Mouse (Mus musculus): ENCODE measurements around the gene Zfp872.

The Zfp872 gene

DNA sequence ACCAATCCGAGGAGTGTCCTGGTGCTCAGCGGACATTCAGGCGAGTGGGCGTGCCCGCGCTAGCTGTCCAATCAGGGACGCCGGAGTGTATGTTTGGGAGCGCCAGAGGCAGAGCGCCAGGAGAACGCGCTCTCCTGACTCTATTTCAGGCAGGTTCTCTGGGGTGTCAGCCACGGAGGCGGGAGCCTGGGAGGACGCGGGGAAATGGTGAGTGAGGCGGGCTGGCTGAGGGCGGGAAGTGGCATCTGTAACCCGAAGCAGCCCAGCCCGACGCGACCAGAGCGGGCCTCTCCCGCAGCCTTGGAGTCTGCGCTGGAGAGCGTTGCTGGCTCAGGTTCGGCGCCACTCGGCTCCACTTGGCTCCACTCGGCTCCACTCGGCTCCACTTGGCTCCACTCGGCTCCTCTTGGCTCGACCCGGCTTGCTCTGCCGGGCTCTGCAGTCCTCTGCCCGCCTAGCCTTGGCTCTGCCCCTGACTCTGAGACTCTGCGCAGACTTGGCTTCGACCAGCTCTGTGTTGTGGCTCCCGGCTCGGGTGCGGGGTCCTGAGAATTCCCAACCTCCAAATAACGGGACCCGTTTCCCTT lies at the start of gene Zfp872:
Gene Zfp872, plus strand, starts transcription at position 66 of the 587 bp plus-strand sequence.
- POLR2A ChIA-PET: interaction anchor here in 2 of 4 experiments (0.6 to 2.6 kb wide), 25 partner anchors 8 to 1220 kb away, joined by 3 to 13 read pairs (median 3); partner anchors contain the start of genes Pigyl (in 2 of the 2), Zfp599 (in 2 of the 2) and Zfp809 (in 1 of the 2)

DNA sequence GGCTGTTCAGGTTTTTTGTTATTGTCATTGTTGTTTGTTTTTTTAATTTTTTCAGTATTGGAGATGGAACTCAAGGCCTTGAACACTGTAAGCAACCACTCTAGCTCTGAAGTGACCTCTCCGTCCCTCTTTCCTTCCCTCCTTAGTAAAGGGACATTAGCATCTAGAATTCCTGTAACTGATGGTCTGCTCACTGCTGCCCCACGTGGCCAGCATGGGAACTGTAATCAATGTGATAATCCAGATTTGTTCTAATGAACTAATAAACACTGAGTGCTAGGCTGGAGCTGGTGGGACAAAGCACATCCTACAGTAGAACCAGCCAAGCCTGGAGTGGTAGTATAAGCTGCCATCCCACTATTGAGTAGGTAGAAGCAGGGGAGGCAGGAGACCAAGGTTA lies 49.4 kb upstream of the Zfp872 start:
- CTCF ChIA-PET: interaction anchor here in 3 of 4 experiments (0.5 to 2.1 kb wide), 4 partner anchors 14 to 20 kb away, joined by 4 to 14 read pairs (median 6); no protein-coding TSS in a partner anchor
- POLR2A ChIA-PET: interaction anchor here in 2 of 4 experiments (0.6 to 1.3 kb wide), 7 partner anchors 11 to 127 kb away, joined by 3 to 6 read pairs (median 5); no protein-coding TSS in a partner anchor

More for the DNA sequence above, at the start of gene Zfp872:
- CTCF ChIA-PET: interaction anchor here in 3 of 4 experiments (0.6 to 1.4 kb wide), 5 partner anchors 13 to 413 kb away, joined by 3 to 7 read pairs (median 4); no protein-coding TSS in a partner anchor

DNA sequence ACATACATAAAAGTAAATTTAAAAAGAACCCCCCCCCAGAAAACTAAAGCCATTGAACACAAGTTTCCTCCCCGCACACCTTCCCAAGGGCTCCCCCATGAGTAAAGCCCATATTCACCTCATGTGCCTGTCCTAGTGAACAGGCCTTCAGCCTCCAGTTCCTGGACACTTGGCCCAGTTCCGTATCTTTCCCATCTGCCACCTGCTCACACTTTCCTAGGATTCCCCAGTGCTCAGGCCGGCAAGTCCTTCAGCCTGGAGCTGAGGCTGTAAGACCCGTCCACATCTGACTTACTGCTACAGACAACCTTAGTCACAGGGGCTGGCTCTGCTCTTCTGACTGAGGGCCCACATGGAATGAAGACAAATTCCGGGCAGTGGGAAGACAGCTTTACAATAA lies 48.1 kb upstream of the Zfp872 start:
- ChIA-PET CTCF (no interaction called here), POLR2A (interaction anchor here in 1 of 4 experiments (0.8 kb wide), 1 partner anchor 141 kb away, joined by 3 read pairs; no protein-coding TSS in a partner anchor)

DNA sequence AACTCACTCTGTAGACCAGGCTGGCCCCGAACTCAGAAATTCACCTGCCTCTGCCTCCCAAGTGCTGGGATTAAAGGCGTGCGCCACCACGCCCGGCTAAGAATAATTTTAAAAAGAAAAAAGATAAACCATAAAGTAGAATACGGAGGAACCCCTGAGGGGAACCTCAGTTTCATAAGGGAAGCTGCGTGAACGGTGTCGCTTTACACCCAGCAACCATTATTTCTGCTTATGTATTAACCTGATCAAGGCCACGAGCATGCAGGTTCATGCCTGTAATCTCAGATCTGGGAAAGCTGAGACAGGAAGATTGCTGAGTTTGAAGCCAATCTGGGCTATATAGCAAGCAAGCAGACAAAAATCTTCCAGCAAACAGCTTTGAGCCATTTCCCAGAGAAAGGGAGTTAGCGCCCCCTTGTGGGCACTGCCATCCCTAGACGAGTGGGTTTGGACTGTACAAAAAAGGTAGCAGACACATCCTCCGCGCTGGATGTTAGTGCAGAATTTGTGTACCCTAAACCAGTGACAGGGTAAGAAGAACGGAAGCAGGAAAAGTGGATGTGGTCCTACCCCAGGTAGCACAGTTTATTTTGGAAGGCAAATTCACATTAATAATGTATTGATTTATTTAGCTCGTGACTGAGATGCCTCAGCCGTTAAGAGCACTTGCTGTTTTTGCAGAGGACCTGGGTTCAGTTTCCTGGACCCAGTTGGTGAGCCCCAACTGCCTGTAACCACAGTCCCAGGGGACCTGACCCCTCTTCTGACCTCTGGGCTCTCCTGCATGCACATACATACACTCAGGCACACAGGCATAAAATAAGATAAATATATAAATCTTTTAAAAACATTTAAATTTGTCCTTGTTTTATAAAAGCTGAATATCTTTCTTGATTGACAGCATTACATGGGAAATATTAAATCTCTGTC lies 44.5 kb upstream of the Zfp872 start:
- ChIA-PET CTCF (interaction anchor here (0.5 to 3.4 kb wide), 58 partner anchors 9 to 1742 kb away, joined by 3 to 29 read pairs (median 4); partner anchors contain the start of genes Pigyl (in 2 of the 4), Cnn1 (in 1 of the 4), Ecsit (in 1 of the 4) and Epor (in 1 of the 4)), POLR2A (interaction anchor here in 3 of 4 experiments (0.5 to 1.8 kb wide), 17 partner anchors 11 to 419 kb away, joined by 3 to 6 read pairs (median 3); partner anchors contain the start of gene Pigyl (in 1 of the 3))

DNA sequence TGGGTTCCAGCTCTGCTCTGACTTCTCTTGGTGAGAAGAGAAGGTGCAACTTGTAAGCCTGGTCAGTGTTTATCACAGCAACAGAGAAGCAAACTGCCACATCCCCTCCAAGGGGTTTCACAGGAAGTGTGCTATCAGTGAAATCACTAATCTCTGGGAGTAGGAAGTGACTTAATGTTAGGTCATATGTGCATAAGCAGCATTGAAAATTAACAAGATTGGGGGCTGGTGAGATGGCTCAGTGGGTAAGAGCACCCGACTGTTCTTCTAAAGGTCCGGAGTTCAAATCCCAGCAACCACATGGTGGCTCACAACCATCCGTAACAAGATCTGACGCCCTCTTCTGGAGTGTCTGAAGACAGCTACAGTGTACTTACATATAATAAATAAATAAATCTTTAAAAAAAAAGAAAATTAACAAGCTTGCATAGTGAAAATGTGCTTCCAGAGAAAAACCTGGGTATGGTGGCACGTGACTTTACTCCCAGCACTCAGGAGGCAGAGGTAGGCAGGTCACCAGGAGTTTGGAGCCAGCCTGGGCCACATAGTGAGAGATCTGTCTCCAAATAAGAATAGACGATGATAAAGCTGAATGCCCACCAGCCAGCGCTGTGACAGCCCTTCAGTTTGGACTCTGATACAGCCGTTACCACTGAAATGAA lies 43.5 kb upstream of the Zfp872 start:
- CTCF ChIA-PET: interaction anchor here (0.6 to 3.4 kb wide), 18 partner anchors 11 to 1743 kb away, joined by 3 to 29 read pairs (median 5); partner anchors contain the start of genes Ecsit (in 1 of the 4) and Pigyl (in 1 of the 4)
- POLR2A ChIA-PET: interaction anchor here in 3 of 4 experiments (0.6 to 1.8 kb wide), 10 partner anchors 12 to 420 kb away, joined by 3 to 12 read pairs (median 4); partner anchors contain the start of gene Pigyl (in 1 of the 3)

DNA sequence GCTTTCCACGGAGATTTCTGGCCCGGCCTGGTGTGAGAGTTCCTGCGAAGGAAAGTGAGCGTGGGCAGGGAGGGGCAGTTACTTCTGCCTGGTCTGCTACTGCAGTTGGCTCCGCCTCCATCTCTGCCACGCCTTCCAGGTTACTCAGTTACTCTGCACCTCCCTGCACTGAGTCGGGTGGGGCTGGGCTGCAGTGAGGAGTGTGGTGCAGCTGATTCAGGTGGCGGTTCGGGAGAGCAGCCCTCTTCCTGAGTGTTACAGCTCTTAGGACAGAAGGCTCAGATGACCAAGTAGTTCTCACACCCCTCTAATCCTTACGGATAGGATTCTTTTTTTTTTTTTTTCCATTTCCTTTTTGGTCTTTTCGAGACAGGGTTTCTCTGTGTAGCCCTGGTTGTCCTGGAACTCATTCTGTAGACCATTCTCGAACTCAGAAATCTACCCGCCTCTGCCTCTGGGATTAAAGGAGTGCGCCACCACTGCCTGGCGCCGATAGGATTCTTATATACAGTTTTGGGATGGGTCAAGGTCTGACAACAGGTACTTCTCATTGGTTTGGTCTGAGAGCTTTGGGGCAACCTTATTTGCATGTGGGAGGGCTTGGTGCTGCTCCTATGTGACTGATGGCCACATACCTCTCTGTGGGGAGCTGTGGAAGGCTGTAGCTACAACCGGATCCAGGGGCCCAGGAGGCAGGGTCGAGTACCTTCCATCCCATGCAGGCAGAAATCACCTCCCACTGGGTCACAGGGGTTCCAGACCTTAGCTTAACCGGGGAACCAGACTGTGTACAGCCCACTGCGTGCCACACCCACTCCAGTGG lies 38.3 kb upstream of the Zfp872 start:
- ChIA-PET CTCF (interaction anchor here (0.6 to 2.4 kb wide), 15 partner anchors 16 to 515 kb away, joined by 3 to 7 read pairs (median 4); partner anchors contain the start of gene Gm49318 (in 1 of the 4)), POLR2A (interaction anchor here in 3 of 4 experiments (0.5 to 2.6 kb wide), 36 partner anchors 9 to 360 kb away, joined by 3 to 15 read pairs (median 4); partner anchors contain the start of genes Ecsit (in 2 of the 3), Elavl3 (in 2 of the 3), Gm49318 (in 2 of the 3) and 9530077C05Rik (in 1 of the 3))

DNA sequence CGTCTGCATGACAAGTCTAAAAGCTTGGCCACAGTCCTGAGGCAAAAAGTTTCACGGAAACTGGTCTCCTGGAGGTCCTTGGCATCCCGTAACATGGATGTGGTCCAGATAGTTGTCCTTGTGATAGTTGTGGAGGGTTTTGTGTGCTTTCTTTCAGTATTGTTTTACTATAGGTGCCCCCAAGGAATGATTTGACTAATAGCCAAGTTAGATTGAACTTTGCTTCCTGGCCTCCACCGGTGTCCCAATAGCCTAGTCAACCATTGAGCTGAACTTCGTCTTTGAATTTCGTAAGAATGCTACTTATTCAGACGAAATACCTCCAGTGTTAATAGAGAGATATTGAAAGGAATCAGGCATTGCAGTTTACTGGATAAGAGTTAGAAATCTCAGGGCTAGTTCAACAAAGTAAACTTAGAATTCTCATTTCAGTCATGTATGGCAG lies 37.6 kb upstream of the Zfp872 start:
- CTCF ChIA-PET: interaction anchor here (0.6 to 2.4 kb wide), 11 partner anchors 16 to 258 kb away, joined by 3 to 7 read pairs (median 4); partner anchors contain the start of gene Gm49318 (in 1 of the 4)
- POLR2A ChIA-PET: interaction anchor here in 3 of 4 experiments (0.5 to 2.6 kb wide), 29 partner anchors 9 to 360 kb away, joined by 3 to 15 read pairs (median 4); partner anchors contain the start of genes Ecsit (in 2 of the 3), Gm49318 (in 2 of the 3), 9530077C05Rik (in 1 of the 3) and Elavl3 (in 1 of the 3)

DNA sequence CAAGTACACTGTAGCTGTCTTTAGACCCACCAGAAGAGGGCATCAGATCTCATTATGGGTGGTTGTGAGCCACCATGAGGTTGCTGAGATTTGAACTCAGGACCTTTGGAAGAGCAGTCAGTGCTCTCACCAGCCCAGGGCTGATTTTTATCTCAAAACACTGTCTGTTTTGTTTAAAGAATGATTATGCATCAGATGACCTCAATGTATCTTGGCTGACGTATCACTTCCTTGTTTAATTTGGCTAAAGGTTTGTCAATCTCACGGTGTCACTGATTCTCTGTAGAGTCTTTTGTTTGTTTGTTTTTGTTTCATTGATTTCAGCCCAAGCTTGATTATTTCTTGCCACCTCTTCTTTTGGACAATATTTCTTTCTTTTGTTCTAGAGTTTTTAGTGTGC lies 36.9 kb upstream of the Zfp872 start:
- POLR2A ChIA-PET: interaction anchor here in 3 of 4 experiments (0.7 to 2.6 kb wide), 6 partner anchors 8 to 80 kb away, joined by 3 to 15 read pairs (median 4); partner anchors contain the start of genes Gm49318 (in 1 of the 3), Zfp653 (in 1 of the 3) and Zfp809 (in 1 of the 3)
- CTCF ChIA-PET: interaction anchor here (0.6 to 2.4 kb wide), 11 partner anchors 15 to 618 kb away, joined by 3 to 7 read pairs (median 4); partner anchors contain the start of gene Gm49318 (in 1 of the 4)

DNA sequence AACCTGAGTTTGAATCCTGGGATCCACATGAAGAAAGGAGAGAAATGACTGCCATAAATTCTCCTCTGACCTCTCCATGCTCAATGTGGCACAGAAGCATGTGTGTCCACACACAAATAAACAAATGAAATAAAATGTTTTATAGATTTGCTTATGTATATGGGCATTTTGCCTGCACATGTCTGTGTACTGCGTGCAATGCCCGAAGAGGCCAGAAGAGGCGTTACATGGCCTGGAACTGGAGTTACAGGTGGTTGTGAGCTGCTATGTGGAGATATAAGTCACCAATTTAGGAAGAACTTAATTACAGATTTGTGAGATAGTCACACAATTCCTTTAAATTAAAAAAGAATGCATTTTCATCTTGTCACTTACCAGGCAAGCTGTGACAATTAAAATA lies 34.1 kb upstream of the Zfp872 start:
- ChIA-PET POLR2A (interaction anchor here in 2 of 4 experiments (0.9 to 2.5 kb wide), 7 partner anchors 12 to 168 kb away, joined by 3 to 8 read pairs (median 3); partner anchors contain the start of genes Gm49318 (in 1 of the 2), Zfp599 (in 1 of the 2) and Zfp653 (in 1 of the 2)), CTCF (interaction anchor here in 2 of 4 experiments (0.6 to 3.5 kb wide), 7 partner anchors 10 to 99 kb away, joined by 3 to 25 read pairs (median 6); no protein-coding TSS in a partner anchor)

DNA sequence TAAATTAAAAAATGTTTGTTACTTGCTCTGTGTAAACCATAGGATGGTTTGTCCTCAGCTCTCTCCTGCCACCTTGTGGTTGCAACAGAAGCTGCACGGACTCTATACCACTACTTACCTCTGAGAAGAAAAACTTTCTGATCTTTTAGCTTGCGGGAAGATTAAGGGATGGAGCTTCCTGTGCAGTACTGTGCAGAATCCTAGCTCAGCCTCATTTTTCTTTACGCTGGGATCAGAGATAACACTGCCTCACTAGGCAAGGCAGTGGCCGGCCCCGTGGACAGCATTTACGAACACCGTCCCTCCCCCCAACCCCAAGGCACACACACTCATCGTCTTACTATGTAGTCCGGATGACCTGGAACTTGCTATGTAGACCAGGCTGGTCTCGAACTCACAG lies 32.3 kb upstream of the Zfp872 start:
- ChIA-PET POLR2A (interaction anchor here (0.5 to 2.9 kb wide), 59 partner anchors 8 to 965 kb away, joined by 3 to 82 read pairs (median 6); partner anchors contain the start of genes Gm49318 (in 3 of the 4), Zfp809 (in 3 of the 4), 9530077C05Rik (in 2 of the 4) and Zfp653 (in 2 of the 4)), CTCF (interaction anchor here (0.5 to 3.5 kb wide), 61 partner anchors 8 to 405 kb away, joined by 3 to 25 read pairs (median 4); partner anchors contain the start of genes Gm49318 (in 4 of the 4), Ecsit (in 2 of the 4), 9530077C05Rik (in 1 of the 4) and Anln (in 1 of the 4))

DNA sequence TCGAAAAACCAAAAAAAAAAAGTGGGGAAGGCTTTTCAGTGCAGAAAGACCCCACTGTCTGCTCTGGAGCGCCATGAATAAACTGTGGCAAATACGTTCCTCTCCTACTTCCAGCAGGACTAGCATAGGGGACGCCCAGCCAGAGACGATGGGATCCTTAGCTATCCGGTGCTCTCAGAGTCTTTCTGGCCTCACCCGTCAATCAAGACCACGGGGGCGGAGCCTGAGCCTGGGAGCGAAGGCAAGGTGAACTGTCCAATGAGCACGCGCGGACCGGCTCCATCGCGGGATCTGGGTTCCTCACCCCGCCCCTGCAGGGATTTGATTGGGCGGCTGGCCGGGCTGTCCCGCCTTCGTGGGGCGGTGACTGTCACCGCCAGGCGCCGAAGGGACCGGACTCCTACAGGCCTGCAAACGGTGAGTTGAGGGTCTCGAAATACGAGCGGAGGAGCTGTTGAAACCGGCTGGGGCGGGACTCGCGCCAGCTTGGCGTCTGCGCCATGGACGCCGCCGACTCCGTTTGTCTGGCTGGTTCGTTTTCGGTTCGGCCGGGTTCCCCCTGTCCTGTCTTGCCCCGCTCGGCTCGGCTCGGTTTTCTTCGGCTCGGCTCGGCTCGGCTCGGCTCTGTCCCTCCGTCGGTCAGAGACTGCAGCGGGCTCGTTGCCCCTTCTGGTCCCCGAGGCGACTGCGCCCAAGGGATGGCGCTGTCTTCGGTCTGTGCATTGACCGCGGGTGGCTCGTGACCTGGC lies 31.2 kb upstream of the Zfp872 start, which contains the start of gene Pigyl:
Gene Pigyl, plus strand, starts transcription at position 350 of the 749 bp plus-strand sequence.
- ChIA-PET CTCF (interaction anchor here (0.5 to 3.5 kb wide), 38 partner anchors 9 to 857 kb away, joined by 3 to 25 read pairs (median 5); partner anchors contain the start of genes Gm49318 (in 2 of the 4), 9530077C05Rik (in 1 of the 4), Anln (in 1 of the 4) and Bbs9 (in 1 of the 4)), POLR2A (interaction anchor here (0.5 to 2.9 kb wide), 77 partner anchors 9 to 936 kb away, joined by 3 to 82 read pairs (median 4); partner anchors contain the start of genes Gm49318 (in 3 of the 4), Zfp809 (in 3 of the 4), 9530077C05Rik (in 2 of the 4) and Ldlr (in 2 of the 4))

DNA sequence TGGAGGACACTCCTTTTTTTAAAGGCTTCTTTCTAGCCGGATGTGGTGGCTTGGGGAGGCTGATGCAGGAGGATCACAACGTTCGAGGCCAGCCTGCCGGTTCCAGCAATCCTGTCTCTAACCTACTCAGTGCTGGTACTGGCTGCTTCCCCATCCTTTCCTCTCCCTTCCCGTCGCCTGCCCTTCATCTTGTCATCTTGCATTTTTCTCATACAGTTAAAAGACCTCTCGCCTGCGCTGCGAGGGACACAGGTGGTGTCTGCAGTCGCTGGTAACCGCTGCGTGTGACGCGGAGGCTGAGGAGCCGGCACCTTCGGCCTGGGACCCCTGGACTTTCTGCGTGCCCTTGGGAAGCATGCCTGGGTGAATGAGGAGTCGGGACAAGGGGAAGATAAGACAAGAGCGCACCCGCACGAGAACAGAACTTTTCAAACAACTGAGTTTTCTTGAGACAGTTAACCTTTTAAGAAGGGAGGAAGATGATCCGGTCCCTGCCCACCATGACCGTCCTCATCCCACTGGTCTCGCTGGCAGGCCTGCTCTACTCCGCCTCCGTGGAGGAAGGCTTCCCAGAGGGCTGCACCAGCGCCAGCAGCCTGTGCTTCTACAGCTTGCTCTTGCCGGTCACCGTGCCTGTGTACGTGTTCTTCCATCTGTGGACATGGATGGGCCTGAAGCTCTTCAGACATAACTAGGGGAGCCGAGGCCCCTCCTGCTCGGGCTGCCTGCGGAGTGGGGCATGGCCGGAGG lies 30.2 kb upstream of the Zfp872 start:
- POLR2A ChIA-PET: interaction anchor here in 3 of 4 experiments (0.6 to 2.3 kb wide), 8 partner anchors 8 to 222 kb away, joined by 3 to 11 read pairs (median 4); partner anchors contain the start of gene Zfp872 (in 1 of the 3)
- CTCF ChIA-PET: interaction anchor here in 2 of 4 experiments (1.1 to 1.4 kb wide), 4 partner anchors 8 to 353 kb away, joined by 3 to 4 read pairs (median 3); no protein-coding TSS in a partner anchor

DNA sequence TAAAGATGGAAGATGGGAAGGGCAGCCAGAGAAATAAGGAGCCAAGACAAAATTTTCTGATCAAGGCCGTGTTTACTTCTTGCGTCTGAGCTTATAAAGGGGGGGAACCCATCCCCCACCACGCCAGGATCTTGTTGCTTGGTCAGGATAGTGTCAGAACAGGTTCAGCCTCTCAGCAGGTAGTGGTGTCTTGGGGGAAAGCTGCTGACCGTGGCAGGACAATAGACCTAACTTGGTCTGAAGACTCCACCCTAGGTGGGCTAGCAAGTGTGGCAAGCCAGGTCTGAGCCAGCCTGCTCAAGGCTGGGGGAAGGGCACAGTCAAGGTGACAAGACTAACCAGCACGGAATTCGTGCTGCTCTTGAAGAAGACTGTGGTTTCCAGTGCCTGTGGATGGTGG lies 26.6 kb upstream of the Zfp872 start:
- POLR2A ChIA-PET: interaction anchor here in 3 of 4 experiments (0.5 to 2.2 kb wide), 9 partner anchors 11 to 437 kb away, joined by 3 to 5 read pairs (median 3); partner anchors contain the start of genes Anln (in 2 of the 3) and Zfp809 (in 1 of the 3)
- CTCF ChIA-PET: interaction anchor here in 1 of 4 experiments (0.6 kb wide), 1 partner anchor 43 kb away, joined by 4 read pairs; no protein-coding TSS in a partner anchor

Data from embryonic stem cell, embryonic (primary cell).